Mouse (Mus musculus) thymus, adult 2 months (tissue): ENCODE data around the gene Aanat. TPM values are rescaled to one million over a fixed set of nuclear protein-coding genes. Genes with fewer than 3 reads are reported as not detected.
A peak's percentile ranks its signal among the peaks of the same experiment; 100 is the strongest.

Experiments used
- DNase-seq: peaks from one replicate; pipeline ENCODE4 v3.0.0; 2021
- H3K27ac ChIP-seq: fragments of 200-500 bp; 2 replicates; pipeline ENCODE4 v1.5.1; 2012; ENCODE audit warnings: low read length, control low read depth; ENCODE audit not compliant: control insufficient read depth, insufficient read depth
- H3K27me3 ChIP-seq: fragments of 200-500 bp; 2 replicates; pipeline ENCODE4 v1.6.1; 2012; ENCODE audit warnings: mild to moderate bottlenecking, low read length, moderate library complexity, mixed read lengths; ENCODE audit not compliant: control insufficient read depth, insufficient read depth
- H3K36me3 ChIP-seq: fragments of 200-500 bp; 2 replicates; pipeline ENCODE4 v1.6.1; 2012; ENCODE audit warnings: mild to moderate bottlenecking, low read length, moderate library complexity; ENCODE audit not compliant: control insufficient read depth, insufficient read depth
- H3K4me1 ChIP-seq: fragments of 200-500 bp; replicated peaks from 2 replicates; pipeline ENCODE4 v1.6.1; 2012; ENCODE audit warnings: low read length; ENCODE audit not compliant: control insufficient read depth, insufficient read depth
- H3K4me3 ChIP-seq: fragments of 200-500 bp; 2 replicates; pipeline ENCODE4 v1.5.1; 2012; ENCODE audit warnings: mild to moderate bottlenecking, low read length, control low read depth, moderate library complexity; ENCODE audit not compliant: control insufficient read depth, insufficient read depth
- CTCF ChIP-seq: fragments of 200-500 bp; IDR thresholded peaks from 2 replicates; pipeline ENCODE4 v1.5.1; 2012; ENCODE audit warnings: mild to moderate bottlenecking, control low read depth, low read length, moderate library complexity, borderline replicate concordance; ENCODE audit not compliant: control insufficient read depth, poor library complexity, insufficient read depth; ENCODE audit errors: extremely low read depth
- POLR2A ChIP-seq: fragments of 200-500 bp; IDR thresholded peaks from 2 replicates; pipeline ENCODE4 v1.6.1; 2012; ENCODE audit warnings: mild to moderate bottlenecking, low read length, control low read depth, moderate library complexity; ENCODE audit not compliant: control insufficient read depth, poor library complexity, insufficient read depth; ENCODE audit errors: extremely low read depth
- WGBS: fragments of 180-500 bp; shearing (Covaris S2); methylation state at CpG from one replicate; pipeline ENCODE4 v1.1.7; 2018; 5-methylcytosine and 5-hydroxymethylcytosine counted together
- polyA plus RNA-seq: library from polyadenylated mRNA; depleted of rRNA; stranded (reverse); fragments of >200 nt; gene quantifications from 2 replicates; pipeline ENCODE4 v1.2.3, GENCODE M21; 2012

The Aanat gene
- polyA plus RNA-seq, 1 experiment, result not detected

- Histone ChIP-seq H3K27ac (no peak overlapping the region), H3K4me3 (no peak overlapping the region), H3K4me1 (peaks cover 60% of the 10 kb centered on the region), H3K36me3 (no peaks in the 10 kb centered on the region), H3K27me3 (no peaks in the 10 kb centered on the region)
- no peak for DNase-seq
- no peak for TF ChIP-seq CTCF
- TF ChIP-seq POLR2A, result no peak
- WGBS, result 86% methylated on average over 9 of the region's 9 CpGs
Measured at GRCm38 (mm10) chr11:116620073-116620472, 33.8 kb downstream of the Aanat start.

GRCm38 (mm10) chr11:116620559-116621253 is 34.5 kb downstream of the Aanat start:
- no peak for DNase-seq
- Histone ChIP-seq H3K27me3 (no peaks in the 10 kb centered on the region), H3K36me3 (no peaks in the 10 kb centered on the region), H3K27ac (no peak overlapping the region), H3K4me3 (no peak overlapping the region), H3K4me1 (peaks cover 57% of the 10 kb centered on the region)
- no peak for TF ChIP-seq POLR2A
- no peak for TF ChIP-seq CTCF
- 88% methylated on average over 10 of the region's 10 CpGs for WGBS

GRCm38 (mm10) chr11:116621258-116621704 is 35.0 kb downstream of the Aanat start:
- Histone ChIP-seq H3K4me1 (peaks cover 52% of the 10 kb centered on the region), H3K27ac (no peak overlapping the region), H3K36me3 (no peaks in the 10 kb centered on the region), H3K4me3 (no peak overlapping the region), H3K27me3 (no peaks in the 10 kb centered on the region)
- WGBS, result 92% methylated on average over 6 of the region's 6 CpGs
- no peak for DNase-seq
- TF ChIP-seq CTCF, result no peak

- Histone ChIP-seq H3K36me3 (no peaks in the 10 kb centered on the region), H3K4me3 (peak overlapping the region; percentile 72), H3K27ac (no peak overlapping the region), H3K4me1 (peaks cover 33% of the 10 kb centered on the region), H3K27me3 (no peaks in the 10 kb centered on the region)
- 2% methylated on average over 40 of the region's 40 CpGs for WGBS
- TF ChIP-seq POLR2A, result no peak
- TF ChIP-seq CTCF, result 0 out of 2 replicates have a peak, but pooled peaks have one; percentile 22
- no peak for DNase-seq
Measured at GRCm38 (mm10) chr11:116623281-116624124, 37.3 kb downstream of the Aanat start.

- no peak overlapping the region for H3K27ac ChIP-seq
- TF ChIP-seq CTCF (no peak), POLR2A (peak; percentile 2; the same call in 1 of the 2 replicates)
- H3K36me3 ChIP-seq, result no peaks in the 10 kb centered on the region
- peak; percentile 80 for DNase-seq
- WGBS, result 13% methylated on average over 41 of the region's 42 CpGs
- H3K4me1 ChIP-seq, result peaks cover 31% of the 10 kb centered on the region
- peak overlapping the region; percentile 72 for H3K4me3 ChIP-seq
- no peaks in the 10 kb centered on the region for H3K27me3 ChIP-seq
Measured at GRCm38 (mm10) chr11:116624131-116624832, 38.0 kb downstream of the Aanat start.

- TF ChIP-seq CTCF, result peak; percentile 82; the same call in 1 of the 2 replicates
- no peak for TF ChIP-seq POLR2A
- H3K27ac ChIP-seq, result no peak overlapping the region
- peaks cover 28% of the 10 kb centered on the region for H3K4me1 ChIP-seq
- peak; percentile 54 for DNase-seq
- H3K36me3 ChIP-seq, result no peaks in the 10 kb centered on the region
- WGBS, result 77% methylated on average over 17 of the region's 17 CpGs
- no peak overlapping the region for H3K4me3 ChIP-seq
- H3K27me3 ChIP-seq, result no peaks in the 10 kb centered on the region
Measured at GRCm38 (mm10) chr11:116625081-116626000, 39.1 kb downstream of the Aanat start.
